Mouse (Mus musculus) mature B cell (primary cell): ENCODE data around the gene Trip6.

ENCODE experiments used
- in situ Hi-C: fragments of 300-500 bp; cut with MboI; formaldehyde crosslinking; loops from 2 replicates; pipeline ENCODE4 v1.14.3; 2019

Trip6 gene

DNA sequence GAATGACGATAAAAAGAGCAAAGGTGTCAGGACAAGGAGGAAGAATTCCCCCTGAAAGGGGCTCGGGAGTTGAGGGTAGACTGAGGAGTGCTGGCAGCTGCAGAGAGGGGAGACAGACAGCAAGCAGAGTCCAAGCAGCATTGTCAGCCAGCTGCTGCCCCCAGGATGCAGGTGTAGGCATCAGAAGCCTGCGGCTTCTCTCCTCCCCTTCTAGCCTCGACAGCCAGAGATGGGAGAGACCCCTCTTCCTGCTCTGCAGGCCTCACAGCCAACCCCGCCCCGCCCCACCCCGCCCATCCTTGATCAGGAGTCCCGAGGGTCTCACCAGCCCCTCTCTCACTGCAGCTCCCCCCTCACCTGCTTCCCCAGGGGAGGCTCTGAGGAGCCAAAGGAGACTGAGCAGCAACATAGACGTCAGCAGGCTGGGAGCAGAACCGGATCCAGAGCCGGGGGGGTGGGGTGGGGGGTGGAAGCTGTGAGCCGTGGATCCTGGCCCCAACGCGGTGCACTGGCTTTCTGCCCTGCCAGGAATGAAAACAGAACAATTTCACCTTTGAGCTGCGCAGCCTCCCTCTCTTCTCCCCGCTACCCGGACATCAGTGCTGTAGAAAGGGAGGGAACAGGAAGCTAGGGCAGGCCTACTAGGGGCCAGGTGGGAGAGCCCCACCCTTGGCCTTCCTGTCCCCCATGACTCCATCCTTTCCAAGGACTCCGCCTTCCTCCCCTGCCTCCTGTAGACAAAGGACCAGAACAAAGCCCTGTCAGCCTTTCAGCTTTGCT is 45.9 kb downstream of the Trip6 start:
- in situ Hi-C loops = no loop called here

DNA sequence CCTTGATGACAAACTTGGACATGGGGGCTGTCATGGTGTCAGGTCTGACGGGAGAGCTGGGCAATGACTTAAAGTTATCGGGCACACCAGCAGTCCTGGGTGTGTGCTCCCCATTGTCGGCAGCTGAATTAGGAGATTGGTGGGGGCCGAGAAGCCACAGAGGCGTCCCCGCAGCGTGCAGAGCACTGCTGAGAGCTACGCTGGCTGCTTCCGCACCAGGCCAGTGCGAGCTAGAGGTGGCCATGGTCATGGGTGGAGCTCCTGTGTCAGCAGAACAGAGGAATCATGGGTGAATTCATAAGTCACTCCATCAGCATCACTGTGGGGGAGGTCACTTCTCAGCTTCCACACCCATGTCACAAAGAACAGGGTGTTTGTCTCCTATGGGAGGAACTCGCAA is 49.4 kb downstream of the Trip6 start:
- in situ Hi-C loops = no loop called here

DNA sequence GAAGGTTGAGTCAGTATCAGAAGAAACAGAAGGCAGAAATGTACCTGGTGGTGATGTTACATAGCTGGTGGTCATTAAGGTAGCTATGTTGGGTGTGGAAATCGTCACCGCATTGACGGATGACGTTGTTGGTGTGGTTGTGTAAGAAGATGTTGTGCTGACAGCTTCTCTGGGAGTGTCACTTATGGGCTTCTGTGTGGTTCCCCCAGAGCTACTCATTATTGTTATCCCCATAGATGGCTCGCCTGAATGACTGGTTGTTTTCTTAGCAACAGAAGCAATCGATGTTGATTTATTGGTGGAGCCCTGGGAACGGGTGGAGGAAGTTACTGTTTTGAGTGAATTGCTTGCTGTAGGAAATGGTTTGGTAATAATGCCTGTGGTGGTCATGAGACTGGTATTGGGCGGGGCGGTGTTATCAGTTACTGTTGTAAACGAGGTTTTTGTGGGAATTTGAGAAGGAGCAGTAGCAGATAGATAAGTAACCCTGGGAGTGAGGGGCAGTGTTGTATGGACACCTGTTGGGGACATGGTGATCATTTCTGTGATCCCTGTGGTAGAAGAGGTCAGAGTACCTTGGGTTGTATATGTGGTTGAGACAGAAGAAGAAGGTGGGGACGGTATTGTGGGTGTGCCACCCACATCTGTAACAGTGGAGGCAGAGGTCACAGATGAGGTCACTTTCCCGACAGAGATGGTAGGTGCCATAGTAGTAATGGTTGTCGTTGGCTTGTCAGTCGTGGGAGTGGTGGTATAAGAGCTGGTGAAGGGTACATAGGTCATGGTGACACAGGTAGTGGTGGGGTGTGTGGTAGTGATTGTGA is 50.1 kb downstream of the Trip6 start:
- in situ Hi-C loops = no loop called here
